Mouse (Mus musculus) liver, embryonic 14.5 days (tissue): ENCODE data around the gene Smc3. TPM values are rescaled to one million over a fixed set of nuclear protein-coding genes. Genes with fewer than 3 reads are reported as not detected.

Experiments used
- ATAC-seq: fragments of 200-750 bp; cut with Nextera tagmentation; 2 replicates; pipeline ENCODE4 v1.8.0; 2017; ENCODE audit warnings: moderate number of reproducible peaks, mild to moderate bottlenecking, moderate library complexity; ENCODE audit not compliant: insufficient read depth
- DNase-seq, 3 experiments: peaks; one replicate each; pipeline ENCODE4 v3.0.0-alpha.2; 2012 to 2013; ENCODE audit warnings: low read depth in 3 of 3, low spot score in 3 of 3
- H3K27ac ChIP-seq: fragments of 300-500 bp; sonication (generic); 2 replicates; pipeline ENCODE4 v1.5.1; 2014; ENCODE audit warnings: moderate library complexity, mild to moderate bottlenecking, control low read depth, inconsistent platforms
- H3K27me3 ChIP-seq: fragments of 300-500 bp; sonication (generic); 2 replicates; pipeline ENCODE4 v1.6.1; 2014; ENCODE audit warnings: mild to moderate bottlenecking, low read length, moderate library complexity; ENCODE audit not compliant: control insufficient read depth, insufficient read depth
- H3K36me3 ChIP-seq: fragments of 300-500 bp; sonication (generic); replicated peaks from 2 replicates; pipeline ENCODE4 v1.6.1; 2014; ENCODE audit warnings: low read depth; ENCODE audit not compliant: control insufficient read depth, insufficient read depth
- H3K4me1 ChIP-seq, 2 experiments: fragments of 200-500 bp in 1 of 2; fragments of 300-500 bp in 1 of 2; sonication (generic) in 1 of 2; replicated peaks; 2 replicates each; pipeline ENCODE4 v1.6.1; 2012 to 2014; ENCODE audit warnings: antibody characterized with exemption in 1 of 2, inconsistent platforms in 1 of 2, low read length in 1 of 2; ENCODE audit not compliant: control insufficient read depth in 2 of 2, insufficient read depth in 2 of 2
- H3K4me2 ChIP-seq: fragments of 300-500 bp; sonication (generic); 2 replicates; pipeline ENCODE4 v1.6.1; 2014; ENCODE audit warnings: low read depth, mild to moderate bottlenecking, control low read depth, moderate library complexity
- H3K4me3 ChIP-seq, 2 experiments: fragments of 200-500 bp in 1 of 2; fragments of 300-500 bp in 1 of 2; sonication (generic) in 1 of 2; 2 replicates each; pipeline ENCODE4 v1.5.1; 2012 to 2014; ENCODE audit warnings: low read depth in 2 of 2, low read length in 2 of 2, mild to moderate bottlenecking in 2 of 2, control low read depth in 1 of 2, inconsistent platforms in 1 of 2, moderate library complexity in 1 of 2; ENCODE audit not compliant: insufficient read depth in 1 of 2
- H3K9ac ChIP-seq: fragments of 300-500 bp; sonication (generic); replicated peaks from 2 replicates; pipeline ENCODE4 v1.6.1; 2014; ENCODE audit warnings: mild to moderate bottlenecking, control low read depth, moderate library complexity
- H3K9me3 ChIP-seq: fragments of 300-500 bp; sonication (generic); 2 replicates; pipeline ENCODE4 v1.6.1; 2016; ENCODE audit warnings: low read length, mixed read lengths; ENCODE audit not compliant: control insufficient read depth
- CTCF ChIP-seq: IDR thresholded peaks from 2 replicates; pipeline ENCODE4 v1.5.1; 2016; ENCODE audit warnings: antibody characterized with exemption, low read depth, control low read depth
- EP300 ChIP-seq: IDR thresholded peaks from 2 replicates; pipeline ENCODE4 v1.6.1; 2016; ENCODE audit warnings: antibody characterized with exemption, low read depth
- WGBS: fragments of 180-500 bp; shearing (Covaris S2); extraction: QIAGEN DNeasy Blood & Tissue Kit; methylation state at CpG from one replicate; pipeline ENCODE4 v1.1.7; 2014; ENCODE audit not compliant: insufficient replicate concordance; 5-methylcytosine and 5-hydroxymethylcytosine counted together
- polyA plus RNA-seq, 2 experiments: library from polyadenylated mRNA; depleted of rRNA in 1 of 2; stranded (reverse) in 1 of 2; unstranded in 1 of 2; fragments of >200 nt; fragmentation: Nextera tagmentation in 1 of 2; extraction: Ambion mirVana in 1 of 2; gene quantifications; 2 replicates each; pipeline versions ENCODE4 v1.2.1 to v1.2.3; 2012 to 2014

Gene Smc3
- polyA plus RNA-seq, 2 experiments = 25.2 to 30.3 TPM

DNA sequence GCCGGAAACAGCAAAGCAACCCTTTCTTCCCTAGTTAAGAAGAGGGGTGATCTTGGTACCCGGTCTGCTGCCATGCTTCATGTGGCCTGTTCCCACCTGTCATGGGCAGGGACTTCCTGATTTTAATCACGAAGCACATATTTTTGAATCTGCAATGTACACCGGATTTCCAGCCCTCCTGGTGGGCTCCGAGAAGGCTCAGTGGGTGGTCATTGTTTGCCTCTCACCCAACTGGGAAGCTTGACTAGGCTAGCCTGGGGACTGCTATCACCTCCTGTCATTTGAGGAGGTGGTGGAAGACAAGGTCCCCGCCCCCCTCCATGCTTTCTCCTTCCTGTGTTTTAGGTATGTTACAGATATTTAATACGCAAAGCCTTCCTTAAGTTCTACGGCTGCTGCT lies 82.2 kb downstream of the Smc3 start:
- Histone ChIP-seq H3K27ac (no peak overlapping the region), H3K4me2 (no peak overlapping the region), H3K27me3 (peaks cover 18% of the 10 kb centered on the region), H3K4me3 (no peak overlapping the region), H3K9me3 (no peaks in the 10 kb centered on the region), H3K36me3 (no peaks in the 10 kb centered on the region), H3K9ac (no peak overlapping the region), H3K4me1 (no peaks in the 10 kb centered on the region)
- TF ChIP-seq EP300 (no peak), CTCF (no peak)
- ATAC-seq = no peak
- WGBS = 40% methylated on average over 8 of the region's 8 CpGs
- no peak for DNase-seq

DNA sequence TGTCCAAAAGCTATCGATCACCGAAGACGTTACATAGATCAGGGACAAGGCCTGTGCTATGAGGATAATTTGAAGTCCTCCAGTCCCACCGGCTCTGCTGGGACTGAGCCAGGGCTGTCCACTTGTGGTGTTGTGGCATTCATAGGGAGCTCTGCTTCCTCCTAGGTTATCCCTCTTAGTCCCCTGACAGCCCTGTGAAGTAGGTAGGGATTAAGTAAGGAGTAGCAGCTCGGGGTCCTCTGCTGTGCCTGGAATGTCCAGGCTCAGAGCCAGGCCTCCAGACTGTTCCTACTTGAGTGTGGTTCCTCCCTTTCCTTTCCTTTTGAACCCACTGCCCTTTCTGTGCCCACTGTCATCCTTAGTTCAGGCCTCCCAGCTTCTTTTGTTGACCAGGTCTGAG lies 87.4 kb downstream of the Smc3 start:
- Histone ChIP-seq H3K4me3 (no peak overlapping the region), H3K4me2 (no peak overlapping the region), H3K27ac (no peak overlapping the region), H3K9ac (no peak overlapping the region), H3K4me1 (no peaks in the 10 kb centered on the region), H3K36me3 (no peaks in the 10 kb centered on the region), H3K27me3 (no peaks in the 10 kb centered on the region; the same call in none of the 2 replicates), H3K9me3 (no peaks in the 10 kb centered on the region)
- 70% methylated on average over 5 of the region's 5 CpGs for WGBS
- TF ChIP-seq EP300 = no peak
- no peak for TF ChIP-seq CTCF
- ATAC-seq (no peak), DNase-seq (no peak)

DNA sequence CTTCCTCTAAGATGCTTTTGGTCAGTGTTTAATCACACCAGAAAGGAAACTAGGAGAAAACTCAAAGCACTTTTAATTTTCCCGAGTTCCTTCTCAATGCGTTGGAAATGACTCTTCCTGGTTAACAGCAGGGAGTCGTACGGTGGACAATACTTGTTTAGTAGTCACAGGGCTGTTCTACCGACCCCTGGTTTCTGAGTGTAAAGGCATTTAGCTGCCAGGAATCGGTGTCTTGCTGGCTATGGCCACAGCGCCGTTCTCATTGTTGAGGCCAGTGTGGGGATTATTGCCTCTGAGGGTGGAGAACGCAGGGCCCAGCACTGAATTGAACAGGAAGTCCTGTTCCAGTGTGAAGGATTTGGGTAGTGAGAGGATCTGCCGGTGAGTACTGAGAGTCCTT lies 90.6 kb downstream of the Smc3 start:
- ATAC-seq (no peak), DNase-seq (no peak)
- Histone ChIP-seq H3K27ac (no peak overlapping the region), H3K27me3 (no peaks in the 10 kb centered on the region), H3K36me3 (no peaks in the 10 kb centered on the region), H3K4me2 (no peak overlapping the region), H3K4me3 (no peak overlapping the region), H3K9ac (no peak overlapping the region), H3K4me1 (no peaks in the 10 kb centered on the region), H3K9me3 (no peaks in the 10 kb centered on the region)
- TF ChIP-seq EP300 = no peak
- TF ChIP-seq CTCF = no peak
- 54% methylated on average over 10 of the region's 10 CpGs for WGBS

GRCm38 (mm10) chr19:53694020-53694419 lies 93.8 kb downstream of the Smc3 start:
- Histone ChIP-seq H3K27ac (no peak overlapping the region), H3K27me3 (no peaks in the 10 kb centered on the region), H3K4me1 (no peaks in the 10 kb centered on the region), H3K4me2 (no peak overlapping the region), H3K4me3 (no peak overlapping the region), H3K36me3 (no peaks in the 10 kb centered on the region), H3K9ac (no peak overlapping the region), H3K9me3 (no peaks in the 10 kb centered on the region)
- ATAC-seq (no peak), DNase-seq (no peak)
- TF ChIP-seq EP300 (no peak), CTCF (no peak)
- WGBS = 24% methylated on average over 1 of the region's 1 CpGs

Other genes with a start within 250 kb of the Smc3 start
- not detected in 2 replicates for gene Gm10197, start 228.6 kb upstream of the Smc3 start, polyA plus RNA-seq (2012; rRNA removed)
- 3.0 TPM in 1 of 2 replicates, not detected in the other for gene Gm10197, start 228.6 kb upstream of the Smc3 start, polyA plus RNA-seq (2014; fragmentation: Nextera tagmentation; extraction: Ambion mirVana)
- gene Smndc1, start 209.8 kb upstream of the Smc3 start, polyA plus RNA-seq (2012; rRNA removed) = 5.7 and 11.5 TPM in 2 replicates
- gene Smndc1, start 209.8 kb upstream of the Smc3 start, polyA plus RNA-seq (2014; fragmentation: Nextera tagmentation; extraction: Ambion mirVana) = 17.4 and 22.1 TPM in 2 replicates
- 1.0 and 1.3 TPM in 2 replicates for gene Dusp5, start 71.3 kb upstream of the Smc3 start, polyA plus RNA-seq (2012; rRNA removed)
- gene Dusp5, start 71.3 kb upstream of the Smc3 start, polyA plus RNA-seq (2014; fragmentation: Nextera tagmentation; extraction: Ambion mirVana) = 1.8 and 1.9 TPM in 2 replicates
- 45.0 and 105 TPM in 2 replicates for gene Nutf2-ps1, start 11.3 kb upstream of the Smc3 start, polyA plus RNA-seq (2012; rRNA removed)
- gene Nutf2-ps1, start 11.3 kb upstream of the Smc3 start, polyA plus RNA-seq (2014; fragmentation: Nextera tagmentation; extraction: Ambion mirVana) = 167 and 188 TPM in 2 replicates
- gene Rbm20, start 76.9 kb downstream of the Smc3 start, polyA plus RNA-seq (2012; rRNA removed) = 0.04 and 0.08 TPM in 2 replicates
- gene Rbm20, start 76.9 kb downstream of the Smc3 start, polyA plus RNA-seq (2014; fragmentation: Nextera tagmentation; extraction: Ambion mirVana) = 0.18 TPM in 2 replicates